Mouse (Mus musculus): ENCODE measurements around the gene Serpinb9b.

Serpinb9b gene

GRCm38 (mm10) chr13:33043542-33043941 lies 16.3 kb downstream of the Serpinb9b start:
- DNase-seq (ENCODE audit: low read depth, low spot score), result no peak

- DNase-seq (ENCODE audit: low read depth, low spot score), result no peak
Observed at GRCm38 (mm10) chr13:33047234-33047633, 20.0 kb downstream of the Serpinb9b start.

GRCm38 (mm10) chr13:33048187-33048586 lies 21.0 kb downstream of the Serpinb9b start:
- DNase-seq (ENCODE audit: low read depth, low spot score), result no peak

GRCm38 (mm10) chr13:33051697-33052096 lies 24.5 kb downstream of the Serpinb9b start:
- DNase-seq (ENCODE audit: low read depth, low spot score), result peak; percentile 68

GRCm38 (mm10) chr13:33063048-33063447 lies 35.8 kb downstream of the Serpinb9b start:
- DNase-seq (ENCODE audit: low read depth, low spot score), result no peak

- no peak for DNase-seq (ENCODE audit: low read depth, low spot score)
Observed at GRCm38 (mm10) chr13:33067387-33067977, 40.3 kb downstream of the Serpinb9b start.

- no peak for DNase-seq (ENCODE audit: low read depth, low spot score)
Observed at GRCm38 (mm10) chr13:33068164-33068563, 40.9 kb downstream of the Serpinb9b start.

GRCm38 (mm10) chr13:33071776-33072175 lies 44.6 kb downstream of the Serpinb9b start:
- DNase-seq (ENCODE audit: low read depth, low spot score), result no peak

- peak; percentile 84 for DNase-seq (ENCODE audit: low read depth, low spot score)
Observed at GRCm38 (mm10) chr13:33074029-33074428, 46.8 kb downstream of the Serpinb9b start.

GRCm38 (mm10) chr13:33076247-33076646 lies 49.0 kb downstream of the Serpinb9b start:
- DNase-seq (ENCODE audit: low read depth, low spot score), result no peak

GRCm38 (mm10) chr13:33077026-33077685 lies 49.9 kb downstream of the Serpinb9b start:
- DNase-seq (ENCODE audit: low read depth, low spot score), result no peak

- DNase-seq (ENCODE audit: low read depth, low spot score), result peak; percentile 26
Observed at GRCm38 (mm10) chr13:33078056-33078705, 51.0 kb downstream of the Serpinb9b start, which contains the start of gene Serpinb1b. TSS of gene Serpinb1b (plus strand) at chr13:33078575.

GRCm38 (mm10) chr13:33079391-33079790 lies 52.2 kb downstream of the Serpinb9b start:
- peak; percentile 48 for DNase-seq (ENCODE audit: low read depth, low spot score)

- DNase-seq (ENCODE audit: low read depth, low spot score), result peak; percentile 50
Observed at GRCm38 (mm10) chr13:33080356-33080755, 53.1 kb downstream of the Serpinb9b start.

GRCm38 (mm10) chr13:33083834-33084233 lies 56.6 kb downstream of the Serpinb9b start:
- DNase-seq (ENCODE audit: low read depth, low spot score), result no peak

- no peak for DNase-seq (ENCODE audit: low read depth, low spot score)
Observed at GRCm38 (mm10) chr13:33084975-33085694, 57.9 kb downstream of the Serpinb9b start.

GRCm38 (mm10) chr13:33085695-33086432 lies 58.6 kb downstream of the Serpinb9b start:
- DNase-seq (ENCODE audit: low read depth, low spot score), result peak; percentile 83

- DNase-seq (ENCODE audit: low read depth, low spot score), result peak; percentile 69
Observed at GRCm38 (mm10) chr13:33089566-33089965, 62.4 kb downstream of the Serpinb9b start.

GRCm38 (mm10) chr13:33090546-33090945 lies 63.3 kb downstream of the Serpinb9b start:
- DNase-seq (ENCODE audit: low read depth, low spot score), result peak; percentile 96

- DNase-seq (ENCODE audit: low read depth, low spot score), result no peak
Observed at GRCm38 (mm10) chr13:33091306-33091705, 64.1 kb downstream of the Serpinb9b start.

All from 3T3-L1 (cell line).